Mouse (Mus musculus): ENCODE data around the gene Olfr1233.

Gene Olfr1233

DNA sequence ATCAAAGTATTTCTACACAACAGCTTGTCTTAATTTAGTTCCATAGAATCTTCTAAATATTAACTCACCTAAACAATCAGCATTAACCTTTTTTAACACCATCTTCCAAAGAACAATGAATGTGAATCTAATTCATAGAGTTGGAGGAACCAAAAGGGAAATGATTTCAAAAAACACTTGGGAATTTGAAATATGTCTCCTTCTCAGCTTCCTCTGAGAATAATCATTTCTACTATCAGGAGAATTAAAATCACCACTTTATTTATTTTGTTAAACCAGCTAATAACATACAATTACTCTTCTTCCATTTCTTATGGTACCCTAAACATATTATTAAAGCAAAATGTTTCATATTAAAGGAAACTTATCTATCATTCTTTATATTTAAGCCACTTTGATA lies at the start of gene Olfr1233:
Olfr1233 (minus strand) TSS at position 101 of the 400 bp plus-strand sequence.
- no peak for DNase-seq

DNA sequence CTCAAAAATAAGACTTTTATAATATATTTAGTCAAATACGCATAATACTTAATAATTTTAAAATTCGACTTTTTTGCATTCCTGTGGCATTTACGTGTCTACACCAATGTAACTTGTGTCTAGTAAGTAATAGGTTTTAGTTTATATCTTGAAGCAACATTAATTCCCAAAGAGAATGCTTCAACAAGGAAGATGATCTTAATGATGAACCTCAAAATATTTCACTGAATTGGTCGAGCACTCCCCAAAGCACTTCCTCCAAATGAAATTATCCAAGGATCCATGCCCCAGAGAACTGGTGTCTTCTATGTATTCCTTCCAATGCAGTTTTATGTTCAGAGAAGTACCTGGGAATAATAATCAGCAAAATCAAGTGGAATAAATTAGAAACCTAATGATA lies 22.6 kb upstream of the Olfr1233 start, which contains the start of gene Olfr1234:
Olfr1234 (minus strand) TSS at position 101 of the 400 bp plus-strand sequence.
- DNase-seq = no peak

DNA sequence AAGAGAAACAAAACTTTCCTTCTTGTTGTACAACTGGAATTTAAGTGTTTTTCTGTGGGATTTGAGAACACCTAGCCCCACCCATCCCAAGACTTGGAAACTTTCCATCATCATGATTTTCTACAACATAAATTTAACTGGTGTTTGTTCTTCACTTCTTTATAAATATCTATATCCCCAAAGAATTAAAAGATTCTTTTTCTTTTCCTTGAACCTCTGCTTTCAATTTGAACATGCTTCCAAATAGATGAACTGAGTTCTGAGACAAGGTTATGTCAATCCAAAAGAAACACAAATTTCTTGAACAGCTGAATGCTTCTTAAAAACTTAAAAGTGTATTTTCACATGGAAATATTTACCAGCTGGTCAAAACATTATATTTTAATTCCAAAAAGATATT lies 12.6 kb downstream of the Olfr1233 start, which contains the start of gene Olfr1232:
Olfr1232 (minus strand) TSS at position 101 of the 400 bp plus-strand sequence.
- DNase-seq = no peak

DNA sequence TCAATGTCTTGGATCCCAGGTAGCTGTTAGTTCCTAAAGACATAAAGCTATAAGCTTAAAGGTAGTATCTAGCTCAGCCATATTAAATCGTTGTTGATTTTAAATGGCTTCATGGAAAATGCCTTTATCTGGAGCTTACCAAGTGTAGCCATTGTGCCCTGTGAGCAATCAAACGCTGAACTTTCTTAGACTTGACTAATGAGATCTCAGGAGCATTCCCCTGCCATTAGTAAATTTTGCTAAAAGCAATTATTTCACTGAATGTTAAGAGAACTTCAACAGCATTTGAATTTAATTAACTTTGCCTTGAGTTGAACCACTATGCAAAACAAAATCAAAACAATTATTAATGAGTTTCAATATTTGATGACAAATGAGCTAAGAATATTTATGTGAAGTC lies 35.2 kb downstream of the Olfr1233 start, which contains the start of gene Olfr1231:
Olfr1231 (minus strand) TSS at position 101 of the 400 bp plus-strand sequence.
- DNase-seq = no peak

DNA sequence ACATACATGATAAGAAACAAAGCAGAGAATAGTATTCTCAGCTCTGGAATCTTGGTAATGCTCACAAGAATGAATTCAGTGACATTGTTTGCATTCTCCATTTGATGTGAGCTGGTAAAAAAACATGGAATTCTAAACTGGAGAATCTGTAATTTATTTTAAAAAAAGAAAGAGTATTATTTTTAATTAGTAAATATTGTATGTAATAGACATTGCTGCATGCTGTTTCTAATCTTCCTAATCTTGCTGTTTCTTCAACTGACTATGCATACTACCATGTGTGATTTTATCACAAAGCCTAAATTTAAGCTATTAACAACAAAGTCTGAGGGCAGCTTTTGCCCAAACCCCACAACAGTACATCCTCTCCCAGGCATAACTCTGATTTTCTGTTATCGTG lies 45.0 kb downstream of the Olfr1233 start, which contains the start of gene Olfr1230:
Olfr1230 (minus strand) TSS at position 101 of the 400 bp plus-strand sequence.
- no peak for DNase-seq

DNA sequence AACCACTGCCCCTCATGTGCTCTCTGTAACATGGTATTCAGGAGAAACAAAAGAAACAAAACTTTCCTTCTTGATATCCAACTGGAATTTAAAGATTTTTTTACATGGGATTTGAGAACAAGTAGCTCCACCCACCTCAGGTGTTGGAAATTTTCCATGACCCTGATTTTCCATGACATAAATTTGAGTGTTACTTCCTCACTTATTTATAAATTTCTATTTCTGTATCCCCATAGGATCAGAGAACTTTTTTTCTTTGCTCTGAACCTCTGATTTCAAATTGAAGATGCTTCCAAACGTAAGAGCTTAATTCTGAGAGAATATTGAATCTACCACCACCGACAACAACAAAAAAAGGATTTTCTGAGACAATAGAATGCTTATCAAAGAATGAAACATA lies 54.3 kb downstream of the Olfr1233 start, which contains the start of gene Olfr1229:
Olfr1229 (minus strand) TSS at position 101 of the 400 bp plus-strand sequence.
- DNase-seq = no peak

Data from cerebellum, adult 11-12 months (tissue).